Mouse (Mus musculus) kidney, adult 2 months (tissue): Measurements from ENCODE around the gene Gbp9.
"Not testable (repeated sequence)": the region's sequence is repeated elsewhere in the genome, so short reads cannot be mapped to it uniquely, and the experiment has no call there.

Experiments used
- CTCF ChIP-seq: fragments of 200-500 bp; conservative IDR thresholded peaks from 2 replicates; pipeline ENCODE4 v1.5.1; 2011; ENCODE audit warnings: low read depth, mild to moderate bottlenecking, control low read depth, low read length, moderate library complexity, mixed read lengths; ENCODE audit not compliant: insufficient read depth, insufficient read length
- POLR2A ChIP-seq: fragments of 200-500 bp; IDR thresholded peaks from one replicate; pipeline ENCODE4 v1.6.1; 2011; ENCODE audit warnings: low read depth, low read length, control low read depth

DNA sequence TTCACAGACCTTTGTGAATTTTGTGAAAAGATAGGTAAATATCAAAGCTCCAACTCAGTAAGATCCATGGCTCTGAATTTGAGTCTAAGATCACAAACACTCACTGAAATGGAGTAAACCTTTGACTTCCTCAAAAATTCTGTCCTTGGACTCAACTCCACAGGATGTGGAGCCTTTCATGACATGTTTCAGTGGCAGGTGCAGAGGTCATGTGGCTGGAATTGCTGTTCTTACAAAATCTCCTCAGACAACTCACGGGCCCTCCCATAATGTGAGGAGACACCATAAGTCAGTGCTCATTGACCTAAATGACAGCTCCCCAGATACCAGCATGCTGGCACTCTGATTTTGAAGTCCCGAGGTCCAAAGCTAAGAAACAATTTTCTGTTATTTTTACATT, 8.7 kb upstream of the Gbp9 start:
- not testable (repeated sequence) for TF ChIP-seq POLR2A, CTCF
